Mouse (Mus musculus): ENCODE data around the gene B3galt6.

DNA sequence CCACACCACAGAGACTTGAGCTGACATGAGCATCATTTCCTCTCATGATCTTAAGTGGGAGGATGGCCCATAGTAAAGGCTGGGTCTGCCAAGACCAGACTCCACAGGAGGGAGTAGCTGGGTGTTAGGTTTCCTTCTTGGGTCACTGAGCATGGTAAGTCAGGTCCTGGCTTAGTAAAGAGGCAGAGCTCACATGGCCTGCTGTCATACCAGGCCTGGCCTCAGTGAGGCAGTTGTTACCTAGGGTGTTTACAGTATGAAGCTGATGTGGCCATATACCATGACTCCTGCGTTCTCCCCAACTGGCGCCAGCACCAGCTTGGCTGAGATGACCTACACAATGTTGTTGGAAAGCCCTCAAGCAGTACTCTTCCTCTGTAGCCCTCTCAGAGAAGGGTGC, 19.2 kb downstream of the B3galt6 start:
- TF ChIP-seq MAFK (IDR thresholded peaks at IDR 0.05; ENCODE audit: insufficient read depth, low read depth, low read length) (no peak), HCFC1 (IDR thresholded peaks at IDR 0.05; ENCODE audit: borderline replicate concordance, insufficient read depth, low read length) (no peak), CHD2 (IDR thresholded peaks at IDR 0.05; ENCODE audit: low read depth, low read length) (no peak), ZNF384 (IDR thresholded peaks at IDR 0.05; ENCODE audit: low read depth, low read length) (no peak)

Data from ES-E14 (cell line).